Mouse (Mus musculus): ENCODE data around the gene Lrfn3.

DNA sequence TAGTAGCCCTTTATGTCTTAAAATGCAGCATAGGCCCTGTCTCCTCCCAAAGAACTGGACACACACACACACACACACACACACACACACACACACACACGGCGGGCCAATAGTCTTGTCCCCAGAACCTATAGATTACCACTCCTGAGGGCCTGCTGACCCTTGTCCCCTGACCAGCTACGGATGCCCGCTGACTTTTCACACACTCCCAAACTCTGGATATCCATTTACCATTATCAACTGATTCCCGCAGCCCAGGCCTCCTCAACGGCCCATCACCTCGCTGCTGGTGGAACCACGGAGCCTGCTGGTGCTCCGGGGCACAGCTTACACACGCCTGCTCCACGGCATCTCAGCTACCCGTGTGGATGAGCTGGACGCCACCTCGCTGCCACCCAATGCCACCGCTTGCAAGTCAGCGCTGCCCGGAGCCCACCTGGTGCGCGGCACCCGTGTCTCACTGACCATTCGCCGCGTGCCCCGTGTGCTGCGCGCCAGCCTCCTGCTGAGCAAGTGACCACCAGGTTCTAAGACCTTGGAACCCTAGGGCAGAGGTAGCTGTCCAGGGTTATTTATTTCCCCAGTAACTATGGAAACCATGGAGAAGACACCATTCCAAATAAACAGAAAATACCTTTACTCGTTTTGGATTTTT lies 48.8 kb downstream of the Lrfn3 start:
- TF ChIP-seq CTCF (IDR thresholded peaks at IDR 0.05; ENCODE audit: borderline replicate concordance, control insufficient read depth, extremely low read depth, insufficient read depth, low read length, poor library complexity) (no peak), POLR2A (IDR thresholded peaks at IDR 0.05; ENCODE audit: control insufficient read depth, extremely low read depth, insufficient read depth, low read length, poor library complexity) (no peak)

Measured in thymus, adult 2 months (tissue).